Comparison of ENCODE assay signal across 8 mouse cellular contexts in the genomic region with DNA sequence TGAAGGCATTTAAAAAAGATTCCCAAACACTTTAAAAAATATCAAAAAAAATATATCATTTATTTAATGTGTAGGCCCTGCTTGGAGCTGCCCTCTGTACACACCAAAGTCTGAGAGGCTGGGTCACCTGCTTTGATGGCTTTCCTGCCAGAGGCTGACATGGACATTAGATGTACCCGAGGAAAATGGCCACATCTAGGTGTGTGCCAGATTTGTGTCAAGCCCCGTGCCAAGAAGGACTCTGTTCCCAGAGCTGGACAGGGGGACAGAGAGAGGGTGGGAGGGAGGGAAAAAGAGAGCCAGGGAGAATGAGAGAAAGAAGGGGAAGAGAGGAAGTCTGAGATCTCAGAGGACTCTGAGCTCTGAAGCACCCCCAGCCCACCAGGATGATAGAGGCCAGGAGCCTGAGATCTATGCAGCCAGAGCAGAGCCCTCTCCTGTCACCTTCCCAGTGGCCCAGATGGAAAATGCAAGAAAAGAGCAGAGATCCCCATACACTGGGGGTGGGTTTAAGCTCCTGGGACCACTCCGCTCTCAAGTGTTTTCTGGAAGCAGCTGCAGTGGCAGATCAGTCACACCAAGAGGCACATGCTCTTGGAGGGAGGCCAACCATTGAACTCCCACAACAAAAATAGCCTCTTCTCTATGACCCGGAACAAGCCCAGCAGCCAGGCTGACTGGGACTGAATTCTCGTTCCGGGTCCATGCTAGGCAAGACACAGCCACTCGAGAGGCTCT. TPM values are rescaled to one million over a fixed set of nuclear protein-coding genes. Genes with fewer than 3 reads are reported as not detected.
DNase-seq lines count a peak whose midpoint lies in the region; ATAC-seq and TF ChIP-seq lines count a peak whose summit lies in the region.

No protein-coding gene starts in this region.

- H3K79me2 ChIP-seq in liver, adult 2 months (ENCODE audit: control insufficient read depth, insufficient read depth, low read length): 0 out of 2 replicates have a peak, but pooled peaks cover 2% of the 10 kb centered on the region

- no peak for ATAC-seq in liver, postnatal 0 days
- peak; percentile 78 for ATAC-seq in heart, embryonic 14.5 days (ENCODE audit: insufficient number of reproducible peaks, insufficient read depth, low FRiP score, low read depth)
- ATAC-seq in lung, embryonic 16.5 days (ENCODE audit: low read depth): peak; percentile 87
- ATAC-seq in liver, embryonic 12.5 days: no peak

- 0 out of 2 replicates have a peak overlapping the region, but pooled peaks have one; percentile 30 for H3K27ac ChIP-seq in liver, adult 2 months (replicated peaks; ENCODE audit: insufficient read depth, low read depth, low read length)
- no peak overlapping the region for H3K27ac ChIP-seq in liver, postnatal 0 days (ENCODE audit: low read depth)
- H3K27ac ChIP-seq in heart, embryonic 14.5 days (replicated peaks in 1 of 2; ENCODE audit: control insufficient read depth in 1 of 2, insufficient read depth in 1 of 2, low read depth in 2 of 2, low read length in 2 of 2): peak overlapping the region; percentile 96 to 98
- H3K27ac ChIP-seq in lung, embryonic 16.5 days (ENCODE audit: low read length): peak overlapping the region; percentile 90
- no peak overlapping the region for H3K27ac ChIP-seq in liver, embryonic 12.5 days

- DNase-seq in liver, adult 2 months (ENCODE audit: extremely low read depth, low read depth, low spot score): peak; percentile 46
- DNase-seq in liver, postnatal 0 days: no peak
- DNase-seq in cerebellum, postnatal 36 days: peak; percentile 53 to 62
- peak; percentile 88 for DNase-seq in kidney, postnatal 14 days
- no peak for DNase-seq in thymus, postnatal 10 days (ENCODE audit: low spot score in 2 of 2)

- H3K9ac ChIP-seq in liver, adult 2 months (ENCODE audit: low read depth, low read length): no peak overlapping the region
- H3K9ac ChIP-seq in liver, postnatal 0 days (replicated peaks): no peak overlapping the region
- peak overlapping the region; percentile 26 for H3K9ac ChIP-seq in heart, embryonic 14.5 days (ENCODE audit: low read length)
- 0 out of 2 replicates have a peak overlapping the region, but pooled peaks have one; percentile 10 for H3K9ac ChIP-seq in lung, embryonic 16.5 days (ENCODE audit: low read length)
- no peak overlapping the region for H3K9ac ChIP-seq in liver, embryonic 12.5 days

- no peak for TF ChIP-seq EP300 in liver, postnatal 0 days (IDR thresholded peaks at IDR 0.05; ENCODE audit: low read depth)

- no peak overlapping the region for H3K4me3 ChIP-seq in liver, adult 2 months (ENCODE audit: insufficient read depth, low read depth, low read length)
- H3K4me3 ChIP-seq in liver, postnatal 0 days (ENCODE audit: low read depth, low read length): no peak overlapping the region
- no peak overlapping the region for H3K4me3 ChIP-seq in heart, embryonic 14.5 days (ENCODE audit: control insufficient read depth in 1 of 2, insufficient read depth in 1 of 2, low read depth in 1 of 2, low read length in 2 of 2)
- no peak overlapping the region for H3K4me3 ChIP-seq in lung, embryonic 16.5 days (ENCODE audit: low read length)
- no peak overlapping the region for H3K4me3 ChIP-seq in liver, embryonic 12.5 days

- no peaks in the 10 kb centered on the region for H3K9me3 ChIP-seq in liver, postnatal 0 days (ENCODE audit: low read length)
- H3K9me3 ChIP-seq in heart, embryonic 14.5 days (ENCODE audit: control insufficient read depth, low read length): no peaks in the 10 kb centered on the region
- no peaks in the 10 kb centered on the region for H3K9me3 ChIP-seq in lung, embryonic 16.5 days (ENCODE audit: control insufficient read depth, low read length)
- H3K9me3 ChIP-seq in liver, embryonic 12.5 days (replicated peaks): no peaks in the 10 kb centered on the region

- 25% methylated on average over 7 of the region's 7 CpGs for WGBS in liver, adult 2 months
- WGBS in liver, postnatal 0 days (ENCODE audit: insufficient replicate concordance): 65% methylated on average over 7 of the region's 7 CpGs
- 11% methylated on average over 7 of the region's 7 CpGs for WGBS in heart, embryonic 14.5 days
- WGBS in lung, embryonic 16.5 days: 21% methylated on average over 7 of the region's 7 CpGs
- 70% methylated on average over 7 of the region's 7 CpGs for WGBS in liver, embryonic 12.5 days (ENCODE audit: insufficient replicate concordance)

- no peaks in the 10 kb centered on the region for H3K4me1 ChIP-seq in liver, adult 2 months (ENCODE audit: control insufficient read depth, insufficient read depth, low read length)
- no peaks in the 10 kb centered on the region for H3K4me1 ChIP-seq in liver, postnatal 0 days (ENCODE audit: insufficient read depth)
- peaks cover 17 to 28% of the 10 kb centered on the region in 2 experiments for H3K4me1 ChIP-seq in heart, embryonic 14.5 days (ENCODE audit: control insufficient read depth in 2 of 2, insufficient read depth in 2 of 2, low read length in 2 of 2)
- H3K4me1 ChIP-seq in lung, embryonic 16.5 days (replicated peaks; ENCODE audit: control insufficient read depth, insufficient read depth, low read length): peaks cover 21% of the 10 kb centered on the region; the same call in 1 of the 2 replicates
- no peaks in the 10 kb centered on the region for H3K4me1 ChIP-seq in liver, embryonic 12.5 days

- H3K27me3 ChIP-seq in liver, adult 2 months (ENCODE audit: control insufficient read depth, insufficient read depth, low read length): no peaks in the 10 kb centered on the region
- H3K27me3 ChIP-seq in liver, postnatal 0 days (ENCODE audit: insufficient read depth, low read length): no peaks in the 10 kb centered on the region
- no peaks in the 10 kb centered on the region for H3K27me3 ChIP-seq in heart, embryonic 14.5 days (ENCODE audit: control insufficient read depth, insufficient read depth, low read length)
- H3K27me3 ChIP-seq in lung, embryonic 16.5 days (ENCODE audit: control insufficient read depth, insufficient read depth, low read depth, low read length): no peaks in the 10 kb centered on the region
- no peaks in the 10 kb centered on the region for H3K27me3 ChIP-seq in liver, embryonic 12.5 days (replicated peaks)

- no peak overlapping the region for H3K4me2 ChIP-seq in liver, postnatal 0 days (ENCODE audit: low read depth, low read length)
- H3K4me2 ChIP-seq in heart, embryonic 14.5 days (ENCODE audit: low read length): peak overlapping the region; percentile 53
- H3K4me2 ChIP-seq in lung, embryonic 16.5 days (ENCODE audit: low read depth, low read length): peak overlapping the region; percentile 37
- no peak overlapping the region for H3K4me2 ChIP-seq in liver, embryonic 12.5 days

- peaks cover 2% of the 10 kb centered on the region; the same call in 1 of the 2 replicates for H3K36me3 ChIP-seq in liver, adult 2 months (ENCODE audit: control insufficient read depth, insufficient read depth, low read length)
- H3K36me3 ChIP-seq in liver, postnatal 0 days (replicated peaks; ENCODE audit: insufficient read depth, low read length): peaks cover 10% of the 10 kb centered on the region; the same call in 1 of the 2 replicates
- H3K36me3 ChIP-seq in heart, embryonic 14.5 days (ENCODE audit: control insufficient read depth, insufficient read depth, low read length): peaks cover 47% of the 10 kb centered on the region
- peaks cover 10% of the 10 kb centered on the region; the same call in 1 of the 2 replicates for H3K36me3 ChIP-seq in lung, embryonic 16.5 days (ENCODE audit: control insufficient read depth, insufficient read depth, low read length)
- H3K36me3 ChIP-seq in liver, embryonic 12.5 days: peaks cover 43% of the 10 kb centered on the region

- no peak for TF ChIP-seq CTCF in liver, adult 2 months (IDR thresholded peaks at IDR 0.05; ENCODE audit: low read depth, low read length)
- no peak for TF ChIP-seq CTCF in liver, postnatal 0 days (IDR thresholded peaks at IDR 0.05; ENCODE audit: low read depth)

- no peak for TF ChIP-seq POLR2A in liver, adult 2 months (IDR thresholded peaks at IDR 0.05; ENCODE audit: extremely low read depth, insufficient read depth, low read length)

RNA-seq across cellular contexts. Expression of a gene that starts 19.7 kb away (rescaled TPM):
- total RNA-seq in liver, adult 2 months (2014; rRNA removed): 10.2 and 10.6 TPM in 2 replicates
- 5.1 and 10.3 TPM in 2 replicates for polyA plus RNA-seq in liver, adult 2 months (2012; rRNA removed)
- 0.40 and 0.76 TPM in 2 replicates for polyA plus RNA-seq in liver, postnatal 0 days (2015; fragmentation: Nextera tagmentation; extraction: Ambion mirVana)
- 0.09 and 0.19 TPM in 2 replicates for polyA plus RNA-seq in heart, embryonic 14.5 days (2014; fragmentation: Nextera tagmentation; extraction: Ambion mirVana)
- 0.18 and 0.20 TPM in 2 replicates for polyA plus RNA-seq in lung, embryonic 16.5 days (2015; fragmentation: Nextera tagmentation; extraction: Ambion mirVana)
- polyA plus RNA-seq in liver, embryonic 12.5 days (2016; fragmentation: Nextera tagmentation; extraction: Ambion mirVana): not detected in 2 replicates

RNA-seq across cellular contexts. Expression of a gene that starts 21.4 kb away (rescaled TPM):
- total RNA-seq in liver, adult 2 months (2014; rRNA removed): 2.7 and 5.0 TPM in 2 replicates
- 11.2 and 13.5 TPM in 2 replicates for polyA plus RNA-seq in liver, adult 2 months (2012; rRNA removed)
- 1.7 TPM in 2 replicates for polyA plus RNA-seq in liver, postnatal 0 days (2015; fragmentation: Nextera tagmentation; extraction: Ambion mirVana)
- polyA plus RNA-seq in heart, embryonic 14.5 days (2014; fragmentation: Nextera tagmentation; extraction: Ambion mirVana): 6.6 and 7.8 TPM in 2 replicates
- polyA plus RNA-seq in lung, embryonic 16.5 days (2015; fragmentation: Nextera tagmentation; extraction: Ambion mirVana): 5.7 and 6.9 TPM in 2 replicates
- polyA plus RNA-seq in liver, embryonic 12.5 days (2016; fragmentation: Nextera tagmentation; extraction: Ambion mirVana): 1.9 and 2.4 TPM in 2 replicates

RNA-seq across cellular contexts. Expression of a gene that starts 24.9 kb away (rescaled TPM):
- 9.3 and 12.6 TPM in 2 replicates for total RNA-seq in liver, adult 2 months (2014; rRNA removed)
- 34.7 and 39.5 TPM in 2 replicates for polyA plus RNA-seq in liver, adult 2 months (2012; rRNA removed)
- polyA plus RNA-seq in liver, postnatal 0 days (2015; fragmentation: Nextera tagmentation; extraction: Ambion mirVana): 17.3 and 17.8 TPM in 2 replicates
- polyA plus RNA-seq in heart, embryonic 14.5 days (2014; fragmentation: Nextera tagmentation; extraction: Ambion mirVana): 0.19 and 0.43 TPM in 2 replicates
- 0.99 and 1.1 TPM in 2 replicates for polyA plus RNA-seq in lung, embryonic 16.5 days (2015; fragmentation: Nextera tagmentation; extraction: Ambion mirVana)
- 3.2 and 3.6 TPM in 2 replicates for polyA plus RNA-seq in liver, embryonic 12.5 days (2016; fragmentation: Nextera tagmentation; extraction: Ambion mirVana)

RNA-seq across cellular contexts. Expression of a gene that starts 37.4 kb away (rescaled TPM):
- total RNA-seq in liver, adult 2 months (2014; rRNA removed): 0.37 and 0.74 TPM in 2 replicates
- 0.86 and 1.2 TPM in 2 replicates for polyA plus RNA-seq in liver, adult 2 months (2012; rRNA removed)
- polyA plus RNA-seq in liver, postnatal 0 days (2015; fragmentation: Nextera tagmentation; extraction: Ambion mirVana): 1.5 and 1.8 TPM in 2 replicates
- polyA plus RNA-seq in heart, embryonic 14.5 days (2014; fragmentation: Nextera tagmentation; extraction: Ambion mirVana): 45.2 and 45.7 TPM in 2 replicates
- polyA plus RNA-seq in lung, embryonic 16.5 days (2015; fragmentation: Nextera tagmentation; extraction: Ambion mirVana): 71.4 and 76.1 TPM in 2 replicates
- polyA plus RNA-seq in liver, embryonic 12.5 days (2016; fragmentation: Nextera tagmentation; extraction: Ambion mirVana): 4.0 and 5.3 TPM in 2 replicates

RNA-seq across cellular contexts. Expression of a gene that starts 42.1 kb away (rescaled TPM):
- 16.3 and 30.3 TPM in 2 replicates for total RNA-seq in liver, adult 2 months (2014; rRNA removed)
- polyA plus RNA-seq in liver, adult 2 months (2012; rRNA removed): 52.0 and 70.9 TPM in 2 replicates
- not detected in 2 replicates for polyA plus RNA-seq in liver, postnatal 0 days (2015; fragmentation: Nextera tagmentation; extraction: Ambion mirVana)
- polyA plus RNA-seq in heart, embryonic 14.5 days (2014; fragmentation: Nextera tagmentation; extraction: Ambion mirVana): 0.72 and 2.1 TPM in 2 replicates
- polyA plus RNA-seq in lung, embryonic 16.5 days (2015; fragmentation: Nextera tagmentation; extraction: Ambion mirVana): not detected in 2 replicates
- 0.74 TPM in 1 of 2 replicates, not detected in the other for polyA plus RNA-seq in liver, embryonic 12.5 days (2016; fragmentation: Nextera tagmentation; extraction: Ambion mirVana)

Comparison
In these comparisons a context has a peak if more than half of its experiments do, and no peak if none do; other contexts are left out.
1. DNase-seq: peak in liver, adult 2 months (single experiment), cerebellum, postnatal 36 days (2 of 2) and kidney, postnatal 14 days (single experiment); none in liver, postnatal 0 days (single experiment) and thymus, postnatal 10 days (0 of 2).
2. H3K27ac ChIP-seq: peak in liver, adult 2 months (single experiment), heart, embryonic 14.5 days (2 of 2) and lung, embryonic 16.5 days (single experiment); none in liver, postnatal 0 days (single experiment) and liver, embryonic 12.5 days (single experiment).
3. H3K9ac ChIP-seq: peak in heart, embryonic 14.5 days (single experiment) and lung, embryonic 16.5 days (single experiment); none in liver, adult 2 months (single experiment), liver, postnatal 0 days (single experiment) and liver, embryonic 12.5 days (single experiment).
4. ATAC-seq: peak in heart, embryonic 14.5 days (single experiment) and lung, embryonic 16.5 days (single experiment); none in liver, postnatal 0 days (single experiment) and liver, embryonic 12.5 days (single experiment).
5. H3K4me2 ChIP-seq: peak in heart, embryonic 14.5 days (single experiment) and lung, embryonic 16.5 days (single experiment); none in liver, postnatal 0 days (single experiment) and liver, embryonic 12.5 days (single experiment).